Mouse (Mus musculus): Measurements from ENCODE around the gene Dcun1d2. TPM values are rescaled to one million over a fixed set of nuclear protein-coding genes. Genes with fewer than 3 reads are reported as not detected.

The Dcun1d2 gene
- polyA plus RNA-seq, 1 experiment from 2014 or later: 7.3 TPM

DNA sequence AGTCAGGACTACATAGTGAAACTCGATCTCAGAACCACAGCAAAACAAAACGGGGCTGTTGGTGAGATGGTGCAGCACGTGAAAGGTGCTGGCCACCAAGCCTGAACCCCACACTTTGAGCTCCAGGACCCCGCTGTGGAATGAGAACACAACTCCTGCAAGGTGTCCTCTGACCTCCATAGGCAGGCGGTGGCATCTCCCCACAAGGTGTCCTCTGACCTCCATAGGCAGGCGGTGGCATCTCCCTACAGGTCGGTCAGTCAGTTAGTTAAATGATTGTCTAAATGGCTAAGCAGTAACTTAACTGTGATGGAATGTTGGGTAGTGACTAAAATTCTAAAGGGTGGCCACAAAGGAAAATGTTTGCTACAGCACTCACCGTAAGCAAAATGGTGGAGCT is 11.6 kb upstream of the Dcun1d2 start:
- Histone ChIP-seq H3K9me3 (ENCODE audit: control insufficient read depth) (no peaks in the 10 kb centered on the region), H3K27ac (ENCODE audit: low read depth, low read length) (no peak overlapping the region), H3K4me1 (replicated peaks; ENCODE audit: control insufficient read depth, insufficient read depth, low read length) (no peaks in the 10 kb centered on the region), H3K4me3 (ENCODE audit: low read depth, low read length) (no peak overlapping the region), H3K4me2 (replicated peaks; ENCODE audit: low read depth) (no peak overlapping the region), H3K27me3 (replicated peaks; ENCODE audit: control insufficient read depth, insufficient read depth, low read length) (no peaks in the 10 kb centered on the region), H3K9ac (ENCODE audit: low read depth, low read length) (no peak overlapping the region), H3K36me3 (ENCODE audit: control insufficient read depth, insufficient read depth) (peaks cover 66% of the 10 kb centered on the region)
- no peak for ATAC-seq
- no peak for TF ChIP-seq CTCF (IDR thresholded peaks at IDR 0.05; ENCODE audit: low read depth)
- 98% methylated on average over 8 of the region's 8 CpGs for WGBS

DNA sequence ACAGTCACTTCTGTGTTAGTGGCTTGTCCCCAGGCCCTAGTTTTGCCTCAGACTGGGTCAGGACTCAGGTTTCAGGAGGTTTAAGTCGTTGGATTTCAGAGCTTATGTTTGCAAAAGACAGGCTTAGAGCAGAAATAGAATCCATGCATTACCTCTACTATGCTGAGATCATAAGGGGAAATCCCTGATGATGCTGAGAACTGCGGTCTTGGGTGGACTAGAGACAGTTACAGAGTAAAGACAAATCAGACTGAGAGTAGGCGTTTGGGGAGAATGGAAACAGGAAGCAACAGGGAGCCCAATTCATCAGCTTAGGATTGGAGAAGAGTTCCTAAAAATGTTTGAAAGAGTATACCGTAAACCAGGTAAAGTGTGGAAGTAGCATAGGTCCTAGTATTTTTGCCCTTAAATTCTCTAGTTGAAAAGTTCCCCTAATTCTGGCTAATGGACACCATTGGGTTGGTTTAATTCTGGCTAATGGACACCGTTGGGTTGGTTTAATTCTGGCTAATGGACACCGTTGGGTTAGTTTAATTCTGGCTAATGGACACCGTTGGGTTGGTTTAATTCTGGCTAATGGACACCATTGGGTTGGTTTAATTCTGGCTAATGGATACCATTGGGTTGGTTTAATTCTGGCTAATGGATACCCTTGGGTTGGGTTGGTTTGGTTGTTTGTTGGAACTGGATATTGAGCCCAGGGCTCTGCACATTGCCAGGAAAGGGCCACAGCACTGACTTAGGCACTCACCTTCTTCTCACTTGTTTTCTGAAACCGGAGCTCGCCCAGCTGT is 5.9 kb upstream of the Dcun1d2 start:
- Histone ChIP-seq H3K27ac (ENCODE audit: low read depth, low read length) (no peak overlapping the region), H3K9ac (ENCODE audit: low read depth, low read length) (no peak overlapping the region), H3K4me1 (replicated peaks; ENCODE audit: control insufficient read depth, insufficient read depth, low read length) (no peaks in the 10 kb centered on the region), H3K4me3 (ENCODE audit: low read depth, low read length) (no peak overlapping the region), H3K9me3 (ENCODE audit: control insufficient read depth) (no peaks in the 10 kb centered on the region), H3K36me3 (ENCODE audit: control insufficient read depth, insufficient read depth) (peaks cover 47% of the 10 kb centered on the region), H3K27me3 (replicated peaks; ENCODE audit: control insufficient read depth, insufficient read depth, low read length) (no peaks in the 10 kb centered on the region), H3K4me2 (replicated peaks; ENCODE audit: low read depth) (no peak overlapping the region)
- no peak for ATAC-seq
- 94% methylated on average over 9 of the region's 9 CpGs for WGBS
- TF ChIP-seq CTCF (IDR thresholded peaks at IDR 0.05; ENCODE audit: low read depth): no peak

DNA sequence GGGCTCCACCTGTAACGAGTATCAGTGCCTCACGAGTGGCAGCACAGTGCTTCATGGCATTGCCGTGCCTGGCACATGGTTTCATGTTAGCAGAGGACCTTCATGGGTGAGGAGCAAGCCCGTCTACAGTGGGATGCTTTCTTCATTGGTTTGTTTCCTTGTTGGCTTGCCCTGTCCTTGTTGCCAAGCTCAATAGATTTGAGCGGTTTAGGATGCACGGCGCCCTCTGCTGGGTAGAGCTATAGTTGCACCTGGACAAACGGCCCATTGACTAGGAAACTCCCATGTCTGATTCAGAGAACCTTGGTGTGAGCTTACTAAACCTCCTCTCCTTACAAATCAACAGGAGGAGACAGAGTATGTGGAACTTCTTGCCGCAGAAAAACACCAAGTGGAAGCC is 4.4 kb upstream of the Dcun1d2 start:
- peak; percentile 94 for TF ChIP-seq CTCF (IDR thresholded peaks at IDR 0.05; ENCODE audit: low read depth)
- Histone ChIP-seq H3K4me3 (ENCODE audit: low read depth, low read length) (no peak overlapping the region), H3K27ac (ENCODE audit: low read depth, low read length) (no peak overlapping the region), H3K27me3 (replicated peaks; ENCODE audit: control insufficient read depth, insufficient read depth, low read length) (no peaks in the 10 kb centered on the region), H3K4me2 (replicated peaks; ENCODE audit: low read depth) (no peak overlapping the region), H3K9ac (ENCODE audit: low read depth, low read length) (no peak overlapping the region), H3K4me1 (replicated peaks; ENCODE audit: control insufficient read depth, insufficient read depth, low read length) (no peaks in the 10 kb centered on the region), H3K9me3 (ENCODE audit: control insufficient read depth) (no peaks in the 10 kb centered on the region), H3K36me3 (ENCODE audit: control insufficient read depth, insufficient read depth) (peaks cover 42% of the 10 kb centered on the region)
- 28% methylated on average over 9 of the region's 9 CpGs for WGBS
- no peak for ATAC-seq

DNA sequence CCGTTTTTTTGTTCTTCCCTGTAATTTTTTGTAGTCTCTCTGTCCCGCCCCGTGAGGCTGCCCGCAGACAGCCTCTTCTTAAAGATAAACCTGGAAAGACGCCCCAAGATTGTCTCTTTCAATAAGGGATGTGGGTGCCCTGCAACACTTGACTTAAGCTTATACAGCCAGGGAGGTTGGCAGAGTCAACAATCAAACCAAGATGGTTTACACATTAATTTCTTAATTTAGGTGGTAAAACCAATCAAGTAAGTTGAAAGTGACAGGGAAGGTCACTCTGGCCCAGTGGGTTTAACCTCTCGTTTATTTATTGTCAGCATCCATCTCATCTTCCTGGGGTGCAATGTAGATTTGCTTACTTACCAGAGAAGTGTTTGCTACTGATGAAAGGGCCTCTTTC is 715 bp upstream of the Dcun1d2 start:
- TF ChIP-seq CTCF (IDR thresholded peaks at IDR 0.05; ENCODE audit: low read depth): no peak
- Histone ChIP-seq H3K9ac (ENCODE audit: low read depth, low read length) (peak overlapping the region; percentile 65), H3K27ac (ENCODE audit: low read depth, low read length) (no peak overlapping the region), H3K4me3 (ENCODE audit: low read depth, low read length) (peak overlapping the region; percentile 70), H3K9me3 (ENCODE audit: control insufficient read depth) (no peaks in the 10 kb centered on the region), H3K27me3 (replicated peaks; ENCODE audit: control insufficient read depth, insufficient read depth, low read length) (no peaks in the 10 kb centered on the region), H3K36me3 (ENCODE audit: control insufficient read depth, insufficient read depth) (peaks cover 8% of the 10 kb centered on the region; the same call in 1 of the 2 replicates), H3K4me2 (replicated peaks; ENCODE audit: low read depth) (peak overlapping the region; percentile 93), H3K4me1 (replicated peaks; ENCODE audit: control insufficient read depth, insufficient read depth, low read length) (no peaks in the 10 kb centered on the region)
- ATAC-seq: no peak
- WGBS: 2% methylated on average over 6 of the region's 6 CpGs

DNA sequence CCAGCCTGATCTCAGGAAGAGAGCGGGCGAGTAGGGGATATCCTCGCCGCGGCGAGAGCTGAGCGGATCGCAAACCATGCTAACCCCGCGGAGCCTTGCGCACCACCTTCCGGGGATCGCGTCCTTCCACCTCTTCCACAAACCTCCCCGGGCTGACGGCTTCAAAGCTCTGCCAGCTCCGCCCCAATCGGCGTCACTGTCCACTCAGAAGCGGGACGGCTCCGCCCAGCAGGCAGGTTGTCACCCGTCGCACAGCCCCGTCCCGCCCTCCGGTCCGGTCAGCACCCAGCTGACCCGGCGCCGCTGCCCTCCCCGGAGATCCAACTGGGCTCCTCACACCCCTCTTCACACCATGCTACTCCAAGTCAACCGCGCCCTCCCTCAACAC is 633 bp downstream of the Dcun1d2 start:
- H3K4me2 ChIP-seq (replicated peaks; ENCODE audit: low read depth): peak overlapping the region; percentile 93
- ATAC-seq: peak; percentile 83
- H3K9me3 ChIP-seq (ENCODE audit: control insufficient read depth): no peaks in the 10 kb centered on the region
- TF ChIP-seq CTCF (IDR thresholded peaks at IDR 0.05; ENCODE audit: low read depth): no peak
- H3K4me1 ChIP-seq (replicated peaks; ENCODE audit: control insufficient read depth, insufficient read depth, low read length): no peaks in the 10 kb centered on the region
- peak overlapping the region; percentile 65 for H3K9ac ChIP-seq (ENCODE audit: low read depth, low read length)
- H3K4me3 ChIP-seq (ENCODE audit: low read depth, low read length): peak overlapping the region; percentile 70
- peak overlapping the region; percentile 95 for H3K27ac ChIP-seq (ENCODE audit: low read depth, low read length)
- no peaks in the 10 kb centered on the region for H3K36me3 ChIP-seq (ENCODE audit: control insufficient read depth, insufficient read depth)
- WGBS: under 1% methylated on average over 34 of the region's 34 CpGs
- no peaks in the 10 kb centered on the region for H3K27me3 ChIP-seq (replicated peaks; ENCODE audit: control insufficient read depth, insufficient read depth, low read length)

DNA sequence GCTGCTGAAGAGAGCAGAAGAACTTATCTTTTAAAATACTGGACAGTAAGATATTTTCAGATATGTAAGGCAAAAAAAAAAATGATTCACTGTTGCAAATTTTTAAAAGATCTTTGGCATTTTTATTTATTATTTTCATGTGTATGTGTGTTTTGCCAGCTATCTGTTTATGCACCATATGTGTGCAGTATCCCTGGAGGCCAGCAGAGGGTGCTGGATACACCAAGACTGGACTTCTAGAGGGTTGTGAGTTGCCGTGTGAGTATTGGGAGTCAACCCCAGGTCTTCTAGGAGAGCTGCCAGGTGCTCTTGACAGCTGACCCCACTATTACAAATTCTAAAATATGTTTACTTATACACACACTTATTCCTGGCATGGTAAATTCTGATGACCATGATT is 4.7 kb downstream of the Dcun1d2 start:
- no peak overlapping the region for H3K9ac ChIP-seq (ENCODE audit: low read depth, low read length)
- ATAC-seq: no peak
- 78% methylated on average over 1 of the region's 1 CpGs for WGBS

More for the DNA sequence above, 4.7 kb downstream of the Dcun1d2 start:
- Histone ChIP-seq H3K4me1 (replicated peaks; ENCODE audit: control insufficient read depth, insufficient read depth, low read length) (no peaks in the 10 kb centered on the region), H3K9me3 (ENCODE audit: control insufficient read depth) (no peaks in the 10 kb centered on the region), H3K36me3 (ENCODE audit: control insufficient read depth, insufficient read depth) (no peaks in the 10 kb centered on the region), H3K4me2 (replicated peaks; ENCODE audit: low read depth) (no peak overlapping the region), H3K27me3 (replicated peaks; ENCODE audit: control insufficient read depth, insufficient read depth, low read length) (no peaks in the 10 kb centered on the region), H3K4me3 (ENCODE audit: low read depth, low read length) (no peak overlapping the region), H3K27ac (ENCODE audit: low read depth, low read length) (no peak overlapping the region)
- TF ChIP-seq CTCF (IDR thresholded peaks at IDR 0.05; ENCODE audit: low read depth): peak; percentile 41

Measured in intestine, postnatal 0 days (tissue).